Mouse (Mus musculus) lung, postnatal 0 days (tissue): Measurements from ENCODE around the gene Lama1.

Source experiments
- CTCF ChIP-seq: IDR thresholded peaks from 2 replicates; pipeline ENCODE4 v1.5.1; 2016; ENCODE audit warnings: antibody characterized with exemption, mild to moderate bottlenecking
- EP300 ChIP-seq: IDR thresholded peaks from 2 replicates; pipeline ENCODE4 v1.6.1; 2016; ENCODE audit warnings: antibody characterized with exemption, mild to moderate bottlenecking, control low read depth

DNA sequence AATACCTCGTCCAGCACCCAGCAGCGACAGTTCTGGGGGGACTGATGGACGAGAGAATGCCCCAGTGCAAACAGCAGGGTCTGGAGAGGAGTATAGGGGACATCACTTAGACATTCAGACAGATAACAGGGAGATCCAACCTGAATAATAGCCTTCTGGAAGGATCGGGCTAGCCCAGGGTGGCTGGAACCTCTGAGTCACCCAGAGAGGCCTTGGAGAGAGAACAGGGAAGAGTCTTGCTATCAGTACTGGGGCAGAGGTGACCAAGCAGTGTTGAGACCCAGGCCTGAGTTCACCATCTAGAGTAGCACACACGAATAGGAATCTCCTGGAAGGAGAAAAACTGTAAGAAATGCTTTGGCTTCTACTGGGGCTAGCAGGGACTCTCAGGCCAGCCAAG lies 9.3 kb downstream of the Lama1 start:
- TF ChIP-seq EP300 (no peak), CTCF (no peak)
